Mouse (Mus musculus) kidney, postnatal 0 days (tissue): Measurements from ENCODE around the gene Myog. TPM values are rescaled to one million over a fixed set of nuclear protein-coding genes. Genes with fewer than 3 reads are reported as not detected.

Experiments used
- ATAC-seq: fragments of 200-750 bp; cut with Nextera tagmentation; replicated peaks from 2 replicates; pipeline ENCODE4 v1.8.0; 2017; ENCODE audit warnings: low read depth, moderate number of reproducible peaks, moderate TSS enrichment, moderate library complexity; ENCODE audit not compliant: low FRiP score
- DNase-seq: peaks from one replicate; pipeline ENCODE4 v3.0.0-alpha.2; 2016; ENCODE audit warnings: low spot score
- H3K27ac ChIP-seq: fragments of 300-500 bp; sonication (generic); 2 replicates; pipeline ENCODE4 v1.5.1; 2014; ENCODE audit warnings: mild to moderate bottlenecking
- H3K27me3 ChIP-seq: fragments of 300-500 bp; sonication (generic); 2 replicates; pipeline ENCODE4 v1.6.1; 2014; ENCODE audit warnings: low read length, mixed read lengths; ENCODE audit not compliant: insufficient read depth
- H3K36me3 ChIP-seq: fragments of 300-500 bp; sonication (generic); 2 replicates; pipeline ENCODE4 v1.6.1; 2014; ENCODE audit warnings: low read length, mixed read lengths; ENCODE audit not compliant: insufficient read depth
- H3K4me1 ChIP-seq: fragments of 300-500 bp; sonication (generic); replicated peaks from 2 replicates; pipeline ENCODE4 v1.6.1; 2014; ENCODE audit warnings: antibody characterized with exemption, low read length, mixed read lengths; ENCODE audit not compliant: insufficient read depth
- H3K4me2 ChIP-seq: fragments of 300-500 bp; sonication (generic); 2 replicates; pipeline ENCODE4 v1.6.1; 2014; ENCODE audit warnings: mild to moderate bottlenecking, low read length, moderate library complexity, mixed read lengths
- H3K4me3 ChIP-seq: fragments of 300-500 bp; sonication (generic); replicated peaks from 2 replicates; pipeline ENCODE4 v1.5.1; 2014; ENCODE audit warnings: low read depth, low read length
- H3K9ac ChIP-seq: fragments of 300-500 bp; sonication (generic); 2 replicates; pipeline ENCODE4 v1.6.1; 2014; ENCODE audit warnings: low read depth, low read length
- H3K9me3 ChIP-seq: fragments of 300-500 bp; sonication (generic); replicated peaks from 2 replicates; pipeline ENCODE4 v1.6.1; 2016; ENCODE audit warnings: low read length, inconsistent platforms, mixed read lengths
- CTCF ChIP-seq: IDR thresholded peaks from 2 replicates; pipeline ENCODE4 v1.5.1; 2016; ENCODE audit warnings: antibody characterized with exemption, low read depth, mild to moderate bottlenecking, moderate library complexity
- WGBS: fragments of 180-500 bp; shearing (Covaris S2); extraction: QIAGEN DNeasy Blood & Tissue Kit; methylation state at CpG from one replicate; pipeline ENCODE4 v1.1.7; 2014; 5-methylcytosine and 5-hydroxymethylcytosine counted together
- polyA plus RNA-seq: library from polyadenylated mRNA; unstranded; fragments of >200 nt; fragmentation: Nextera tagmentation; extraction: Ambion mirVana; gene quantifications from 2 replicates; pipeline ENCODE4 v1.2.1, GENCODE M21; 2015

Myog gene
- polyA plus RNA-seq, 1 experiment from 2014 or later = 0.08 TPM

GRCm38 (mm10) chr1:134292073-134292472 is 2.3 kb downstream of the Myog start:
- Histone ChIP-seq H3K27ac (no peak overlapping the region), H3K4me1 (0 out of 2 replicates have a peak, but pooled peaks cover 6% of the 10 kb centered on the region), H3K4me2 (no peak overlapping the region), H3K4me3 (no peak overlapping the region), H3K9me3 (no peaks in the 10 kb centered on the region), H3K27me3 (0 out of 2 replicates have a peak, but pooled peaks cover under 1% of the 10 kb centered on the region), H3K36me3 (no peaks in the 10 kb centered on the region), H3K9ac (no peak overlapping the region)
- ATAC-seq = no peak
- DNase-seq = peak; percentile 57
- WGBS = 36% methylated on average over 5 of the region's 5 CpGs
- TF ChIP-seq CTCF = no peak

GRCm38 (mm10) chr1:134292601-134293000 is 2.8 kb downstream of the Myog start:
- H3K27me3 ChIP-seq = 0 out of 2 replicates have a peak, but pooled peaks cover 3% of the 10 kb centered on the region
- ATAC-seq (no peak), DNase-seq (no peak)
- H3K27ac ChIP-seq = no peak overlapping the region
- TF ChIP-seq CTCF = no peak
- H3K4me3 ChIP-seq = no peak overlapping the region
- WGBS = 50% methylated on average over 9 of the region's 9 CpGs
- H3K9me3 ChIP-seq = no peaks in the 10 kb centered on the region
- no peaks in the 10 kb centered on the region for H3K36me3 ChIP-seq
- 0 out of 2 replicates have a peak, but pooled peaks cover 6% of the 10 kb centered on the region for H3K4me1 ChIP-seq
- no peak overlapping the region for H3K4me2 ChIP-seq
- H3K9ac ChIP-seq = no peak overlapping the region

GRCm38 (mm10) chr1:134293276-134293675 is 3.5 kb downstream of the Myog start:
- WGBS = 83% methylated on average over 7 of the region's 7 CpGs
- no peaks in the 10 kb centered on the region for H3K36me3 ChIP-seq
- DNase-seq (no peak), ATAC-seq (no peak)
- H3K9me3 ChIP-seq = no peaks in the 10 kb centered on the region
- H3K4me2 ChIP-seq = no peak overlapping the region
- H3K4me3 ChIP-seq = no peak overlapping the region
- H3K9ac ChIP-seq = no peak overlapping the region
- 0 out of 2 replicates have a peak, but pooled peaks cover 3% of the 10 kb centered on the region for H3K27me3 ChIP-seq
- no peak overlapping the region for H3K27ac ChIP-seq
- no peak for TF ChIP-seq CTCF
- H3K4me1 ChIP-seq = 0 out of 2 replicates have a peak, but pooled peaks cover 6% of the 10 kb centered on the region

GRCm38 (mm10) chr1:134293738-134294604 is 4.2 kb downstream of the Myog start:
- Histone ChIP-seq H3K4me1 (0 out of 2 replicates have a peak, but pooled peaks cover 6% of the 10 kb centered on the region), H3K4me2 (no peak overlapping the region), H3K27ac (no peak overlapping the region), H3K36me3 (no peaks in the 10 kb centered on the region), H3K9ac (no peak overlapping the region), H3K4me3 (no peak overlapping the region), H3K27me3 (0 out of 2 replicates have a peak, but pooled peaks cover 3% of the 10 kb centered on the region), H3K9me3 (no peaks in the 10 kb centered on the region)
- WGBS = 63% methylated on average over 3 of the region's 3 CpGs
- ATAC-seq (no peak), DNase-seq (peak; percentile 39)
- TF ChIP-seq CTCF = no peak

- Histone ChIP-seq H3K4me3 (no peak overlapping the region), H3K36me3 (no peaks in the 10 kb centered on the region), H3K4me1 (0 out of 2 replicates have a peak, but pooled peaks cover 2% of the 10 kb centered on the region), H3K4me2 (no peak overlapping the region), H3K27me3 (0 out of 2 replicates have a peak, but pooled peaks cover 3% of the 10 kb centered on the region), H3K9me3 (no peaks in the 10 kb centered on the region), H3K9ac (no peak overlapping the region), H3K27ac (no peak overlapping the region)
- ATAC-seq (no peak), DNase-seq (no peak)
- WGBS = 90% methylated on average over 8 of the region's 8 CpGs
- no peak for TF ChIP-seq CTCF
These were observed 7.5 kb downstream of the Myog start for GRCm38 (mm10) chr1:134297265-134297664.

GRCm38 (mm10) chr1:134298636-134299411 is 9.0 kb downstream of the Myog start:
- Histone ChIP-seq H3K4me3 (peak overlapping the region; percentile 41), H3K9me3 (no peaks in the 10 kb centered on the region), H3K9ac (peak overlapping the region; percentile 57), H3K27ac (no peak overlapping the region), H3K27me3 (0 out of 2 replicates have a peak, but pooled peaks cover 3% of the 10 kb centered on the region), H3K4me1 (0 out of 2 replicates have a peak, but pooled peaks cover 8% of the 10 kb centered on the region), H3K36me3 (no peaks in the 10 kb centered on the region), H3K4me2 (peak overlapping the region; percentile 93)
- ATAC-seq (peak; percentile 50), DNase-seq (peak; percentile 39)
- WGBS = 5% methylated on average over 43 of the region's 59 CpGs
- no peak for TF ChIP-seq CTCF
